Comparison of ENCODE assay signal across 9 mouse cellular contexts in genomic region chr2:121041098-121041497, GRCm38 (mm10). TPM values are rescaled to one million over a fixed set of nuclear protein-coding genes. Genes with fewer than 3 reads are reported as not detected.
A peak's percentile ranks its signal among the peaks of the same experiment; 100 is the strongest.
DNase-seq lines count a peak whose midpoint lies in the region; TF ChIP-seq lines count a peak whose summit lies in the region.
"Had no signal": no experiment of that assay in that cellular context is flagged by ENCODE, and none has a peak within 500 bp of the region (broad histone marks: within the 10 kb centered on the region; RNA-seq: fewer than 3 reads in every experiment).

No protein-coding gene starts in this region.

- H3K4me1 ChIP-seq in heart, adult 2 months (ENCODE audit: control insufficient read depth, insufficient read depth, low read length): no peaks in the 10 kb centered on the region
- H3K4me1 ChIP-seq in heart, embryonic 10.5 days: 0 out of 2 replicates have a peak, but pooled peaks cover 5% of the 10 kb centered on the region
- no peaks in the 10 kb centered on the region for H3K4me1 ChIP-seq in midbrain, embryonic 10.5 days

- DNase-seq in heart, adult 2 months: no peak
- no peak for DNase-seq in heart, embryonic 10.5 days (ENCODE audit: low spot score)
- DNase-seq in B cell, adult 2 months: peak; percentile 3 to 10
- peak; percentile 30 to 43 for DNase-seq in adrenal gland, postnatal 36 days
- DNase-seq in fibroblast of lung, adult 2 months (ENCODE audit: low read depth): peak; percentile 8
- peak; percentile 12 to 26 for DNase-seq in left cerebral cortex, postnatal 10 days (ENCODE audit: extremely low spot score in 1 of 2, low spot score in 2 of 2)
- DNase-seq in right cerebral cortex, postnatal 10 days (ENCODE audit: low spot score in 2 of 2): peak; percentile 31 to 54
- no peak for DNase-seq in midbrain, embryonic 10.5 days (ENCODE audit: low spot score)

- H3K79me2 ChIP-seq in heart, adult 2 months (replicated peaks; ENCODE audit: control insufficient read depth, insufficient read depth, low read length): no peaks in the 10 kb centered on the region

- TF ChIP-seq CTCF in heart, adult 2 months (IDR thresholded peaks at IDR 0.05): peak; percentile 71

- H3K4me3 ChIP-seq in heart, adult 2 months: no peak overlapping the region
- H3K4me3 ChIP-seq in heart, embryonic 10.5 days: no peak overlapping the region
- H3K4me3 ChIP-seq in midbrain, embryonic 10.5 days: no peak overlapping the region

- no peaks in the 10 kb centered on the region for H3K36me3 ChIP-seq in heart, adult 2 months (ENCODE audit: control insufficient read depth, insufficient read depth, low read length)
- H3K36me3 ChIP-seq in heart, embryonic 10.5 days: no peaks in the 10 kb centered on the region
- H3K36me3 ChIP-seq in midbrain, embryonic 10.5 days: no peaks in the 10 kb centered on the region

- intact Hi-C loops in heart, adult 2 months (cut with DNase I): loop anchor here (2.0 kb wide), 1 partner anchor 62 kb away; no protein-coding TSS in a partner anchor
- intact Hi-C loops in left cerebral cortex, postnatal 10 days (cut with DNase I): loop anchor here (2.0 to 5.0 kb wide), 2 partner anchors 62 to 81 kb away; no protein-coding TSS in a partner anchor

- H3K9me3 ChIP-seq in heart, embryonic 10.5 days: no peaks in the 10 kb centered on the region
- H3K9me3 ChIP-seq in midbrain, embryonic 10.5 days (replicated peaks): no peaks in the 10 kb centered on the region

- H3K9ac ChIP-seq in heart, adult 2 months (ENCODE audit: low read depth, low read length): no peak overlapping the region

- H3K27ac ChIP-seq in heart, adult 2 months: no peak overlapping the region
- no peak overlapping the region for H3K27ac ChIP-seq in heart, embryonic 10.5 days
- H3K27ac ChIP-seq in midbrain, embryonic 10.5 days (replicated peaks): no peak overlapping the region

- no peak for TF ChIP-seq POLR2A in heart, adult 2 months (IDR thresholded peaks at IDR 0.05; ENCODE audit: insufficient read depth, low read depth, low read length)

- WGBS in heart, adult 2 months: 30% methylated on average over 5 of the region's 5 CpGs
- 42% methylated on average over 5 of the region's 5 CpGs for WGBS in heart, embryonic 10.5 days
- 57% methylated on average over 5 of the region's 5 CpGs for whole genome bisulfite sequencing in midbrain, embryonic 10.5 days

- H3K27me3 ChIP-seq in heart, adult 2 months (ENCODE audit: control insufficient read depth, insufficient read depth, low read length): no peaks in the 10 kb centered on the region
- no peaks in the 10 kb centered on the region for H3K27me3 ChIP-seq in heart, embryonic 10.5 days (ENCODE audit: insufficient read depth, poor library complexity, severe bottlenecking)
- H3K27me3 ChIP-seq in midbrain, embryonic 10.5 days (ENCODE audit: low read depth, poor library complexity, severe bottlenecking): no peaks in the 10 kb centered on the region

- no peak for TF ChIP-seq EP300 in heart, adult 2 months (IDR thresholded peaks at IDR 0.05; ENCODE audit: insufficient read depth, low read depth, low read length)

RNA-seq across cellular contexts. Expression of gene Epb42, which starts 4.2 kb away (rescaled TPM):
- total RNA-seq in heart, adult 2 months (2021): under 1 TPM in 1 of 2 experiments, not detected in 1; 0.09 TPM
- polyA plus RNA-seq in heart, adult 2 months (2012; rRNA removed): 0.12 and 0.41 TPM in 2 replicates
- 19.1 and 21.1 TPM in 2 replicates for polyA plus RNA-seq in heart, embryonic 10.5 days (2016; fragmentation: Nextera tagmentation; extraction: Ambion mirVana)
- total RNA-seq in adrenal gland, postnatal 36 days (2021): not detected
- not detected for total RNA-seq in left cerebral cortex, postnatal 10 days (2021)
- polyA plus RNA-seq in midbrain, embryonic 10.5 days (2016; fragmentation: Nextera tagmentation; extraction: Ambion mirVana): 6.3 and 7.4 TPM in 2 replicates

RNA-seq across cellular contexts. Expression of gene Ccndbp1, which starts 32.9 kb away (rescaled TPM):
- total RNA-seq in heart, adult 2 months (2021): 10 to 100 TPM; 27.8 to 44.4 TPM
- polyA plus RNA-seq in heart, adult 2 months (2012; rRNA removed): 29.7 and 37.6 TPM in 2 replicates
- polyA plus RNA-seq in heart, embryonic 10.5 days (2016; fragmentation: Nextera tagmentation; extraction: Ambion mirVana): 33.3 and 35.3 TPM in 2 replicates
- total RNA-seq in adrenal gland, postnatal 36 days (2021): 10 to 100 TPM; 41.7 to 50.2 TPM
- 10 to 100 TPM; 57.1 to 59.1 TPM for total RNA-seq in left cerebral cortex, postnatal 10 days (2021)
- polyA plus RNA-seq in midbrain, embryonic 10.5 days (2016; fragmentation: Nextera tagmentation; extraction: Ambion mirVana): 34.4 and 44.9 TPM in 2 replicates

RNA-seq across cellular contexts. Expression of gene Tgm5, which starts 44.5 kb away (rescaled TPM):
- total RNA-seq in heart, adult 2 months (2021): not detected
- polyA plus RNA-seq in heart, adult 2 months (2012; rRNA removed): 0.04 TPM in 1 of 2 replicates, not detected in the other
- polyA plus RNA-seq in heart, embryonic 10.5 days (2016; fragmentation: Nextera tagmentation; extraction: Ambion mirVana): not detected in 2 replicates
- not detected for total RNA-seq in adrenal gland, postnatal 36 days (2021)
- not detected for total RNA-seq in left cerebral cortex, postnatal 10 days (2021)
- polyA plus RNA-seq in midbrain, embryonic 10.5 days (2016; fragmentation: Nextera tagmentation; extraction: Ambion mirVana): not detected in 2 replicates
- polyA plus RNA-seq: limb, embryonic 11.5 days had no signal

Comparison
In these comparisons a context has a peak if more than half of its experiments do, and no peak if none do; other contexts are left out.
1. DNase-seq: peak in B cell, adult 2 months (2 of 2), adrenal gland, postnatal 36 days (2 of 2), fibroblast of lung, adult 2 months (single experiment), left cerebral cortex, postnatal 10 days (2 of 2) and right cerebral cortex, postnatal 10 days (2 of 2); none in heart, adult 2 months (0 of 2), heart, embryonic 10.5 days (single experiment) and midbrain, embryonic 10.5 days (single experiment).